Mouse (Mus musculus): ENCODE data around the gene Shq1.

- TF ChIP-seq CTCF (IDR thresholded peaks at IDR 0.05; ENCODE audit: low read depth) (no peak), EP300 (IDR thresholded peaks at IDR 0.05; ENCODE audit: low read depth) (no peak)
These were observed 145.5 kb downstream of the Shq1 start for GRCm38 (mm10) chr6:100525496-100525895.
